Mouse (Mus musculus): ENCODE data around the gene Olfr1487. TPM values are rescaled to one million over a fixed set of nuclear protein-coding genes. Genes with fewer than 3 reads are reported as not detected.
"Not testable (repeated sequence)": the region's sequence is repeated elsewhere in the genome, so short reads cannot be mapped to it uniquely, and the experiment has no call there.

Olfr1487 gene
- polyA plus RNA-seq (2012) = not detected in 2 replicates

GRCm38 (mm10) chr19:13617075-13617474 lies at the start of gene Olfr1487:
TSS of gene Olfr1487 (plus strand) at chr19:13617375.
- TF ChIP-seq GATA1 (IDR thresholded peaks at IDR 0.05; ENCODE audit: low read length) = not testable (repeated sequence)

GRCm38 (mm10) chr19:13583211-13583610 lies 34.0 kb upstream of the Olfr1487 start, which contains the start of gene Olfr1484:
TSS of gene Olfr1484 (plus strand) at chr19:13583511.
- TF ChIP-seq GATA1 (IDR thresholded peaks at IDR 0.05; ENCODE audit: low read length) = no peak

DNA sequence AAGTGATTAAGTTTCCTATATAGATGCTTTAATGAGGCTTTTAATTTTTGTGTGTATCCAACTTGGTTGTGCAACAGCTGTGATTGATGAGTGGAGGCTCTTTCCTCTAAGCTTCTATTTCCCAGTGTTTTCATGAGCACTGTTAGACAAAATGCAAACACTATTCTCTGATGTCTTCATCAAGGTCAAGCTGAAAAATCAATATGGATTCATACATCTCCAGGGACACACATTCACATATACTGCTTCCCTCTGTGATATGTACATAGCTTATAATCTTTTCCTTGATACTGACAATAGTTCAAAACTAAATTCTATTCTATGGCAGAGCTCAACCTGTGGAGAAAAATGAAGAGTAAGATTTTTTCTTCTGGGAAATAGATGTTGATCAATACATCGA lies 14.1 kb downstream of the Olfr1487 start, which contains the start of gene Olfr1489:
Gene Olfr1489, plus strand, starts transcription at position 301 of the 400 bp plus-strand sequence.
- no peak for TF ChIP-seq GATA1 (IDR thresholded peaks at IDR 0.05; ENCODE audit: low read length)

GRCm38 (mm10) chr19:13650791-13651190 lies 33.6 kb downstream of the Olfr1487 start, which contains the start of gene Olfr1490:
TSS of gene Olfr1490 (plus strand) at chr19:13651091.
- TF ChIP-seq GATA1 (IDR thresholded peaks at IDR 0.05; ENCODE audit: low read length) = no peak

Other genes starting within 250 kb of the Olfr1487 start
- gene Olfr1469, start 209.5 kb upstream of the Olfr1487 start, polyA plus RNA-seq (2012) = not detected in 2 replicates
- gene Olfr1471, start 174.0 kb upstream of the Olfr1487 start, polyA plus RNA-seq (2012) = not detected in 2 replicates
- gene Olfr1472, start 161.3 kb upstream of the Olfr1487 start, polyA plus RNA-seq (2012) = not detected in 2 replicates
- not detected in 2 replicates for gene Olfr1474, start 147.8 kb upstream of the Olfr1487 start, polyA plus RNA-seq (2012)
- gene Olfr1475, start 137.2 kb upstream of the Olfr1487 start, polyA plus RNA-seq (2012) = not detected in 2 replicates
- gene Olfr1477, start 116.8 kb upstream of the Olfr1487 start, polyA plus RNA-seq (2012) = not detected in 2 replicates
- gene Olfr1480, start 89.5 kb upstream of the Olfr1487 start, polyA plus RNA-seq (2012) = not detected in 2 replicates
- not detected in 2 replicates for gene Olfr1484, start 33.9 kb upstream of the Olfr1487 start, polyA plus RNA-seq (2012)
- not detected in 2 replicates for gene Olfr1489, start 14.2 kb downstream of the Olfr1487 start, polyA plus RNA-seq (2012)
- not detected in 2 replicates for gene Olfr1490, start 33.7 kb downstream of the Olfr1487 start, polyA plus RNA-seq (2012)
- gene Olfr1491, start 79.9 kb downstream of the Olfr1487 start, polyA plus RNA-seq (2012) = not detected in 2 replicates
- not detected in 2 replicates for gene Olfr1493-ps1, start 105.9 kb downstream of the Olfr1487 start, polyA plus RNA-seq (2012)
- gene Olfr1494, start 122.4 kb downstream of the Olfr1487 start, polyA plus RNA-seq (2012) = not detected in 2 replicates
- gene Olfr1495, start 147.2 kb downstream of the Olfr1487 start, polyA plus RNA-seq (2012) = not detected in 2 replicates
- not detected in 2 replicates for gene Olfr1496, start 160.5 kb downstream of the Olfr1487 start, polyA plus RNA-seq (2012)
- gene Olfr1497, start 180.8 kb downstream of the Olfr1487 start, polyA plus RNA-seq (2012) = not detected in 2 replicates
- not detected in 2 replicates for gene Olfr1499, start 202.1 kb downstream of the Olfr1487 start, polyA plus RNA-seq (2012)
- gene Olfr1500, start 213.1 kb downstream of the Olfr1487 start, polyA plus RNA-seq (2012) = not detected in 2 replicates
- not detected in 2 replicates for gene Olfr1501, start 233.3 kb downstream of the Olfr1487 start, polyA plus RNA-seq (2012)
- gene Olfr1502, start 244.4 kb downstream of the Olfr1487 start, polyA plus RNA-seq (2012) = not detected in 2 replicates

All from G1E-ER4 (cell line).